Mouse (Mus musculus) T-cell, adult 2 months (primary cell): ENCODE data around the gene St8sia1.
A peak's percentile ranks its signal among the peaks of the same experiment; 100 is the strongest.

Source experiments
- DNase-seq: peaks from one replicate; pipeline ENCODE4 v3.0.0; 2022; ENCODE audit warnings: low spot score

Gene St8sia1

GRCm38 (mm10) chr6:142944470-142944869 lies 19.8 kb downstream of the St8sia1 start:
- DNase-seq, result no peak

GRCm38 (mm10) chr6:142943419-142943818 lies 20.8 kb downstream of the St8sia1 start:
- DNase-seq, result no peak

GRCm38 (mm10) chr6:142941596-142942381 lies 22.5 kb downstream of the St8sia1 start:
- DNase-seq, result peak; percentile 70

- DNase-seq, result no peak
Observed at GRCm38 (mm10) chr6:142941078-142941477, 23.2 kb downstream of the St8sia1 start.

GRCm38 (mm10) chr6:142938549-142939345 lies 25.5 kb downstream of the St8sia1 start:
- DNase-seq, result no peak

GRCm38 (mm10) chr6:142938074-142938473 lies 26.2 kb downstream of the St8sia1 start:
- DNase-seq, result no peak

GRCm38 (mm10) chr6:142932582-142932981 lies 31.7 kb downstream of the St8sia1 start:
- DNase-seq, result peak; percentile 58

GRCm38 (mm10) chr6:142932144-142932543 lies 32.1 kb downstream of the St8sia1 start:
- DNase-seq, result peak; percentile 38

- DNase-seq, result no peak
Observed at GRCm38 (mm10) chr6:142928551-142929309, 35.5 kb downstream of the St8sia1 start.

GRCm38 (mm10) chr6:142926901-142927605 lies 37.2 kb downstream of the St8sia1 start:
- DNase-seq, result no peak

- no peak for DNase-seq
Observed at GRCm38 (mm10) chr6:142925921-142926320, 38.3 kb downstream of the St8sia1 start.

- peak; percentile 41 for DNase-seq
Observed at GRCm38 (mm10) chr6:142925374-142925773, 38.9 kb downstream of the St8sia1 start.

GRCm38 (mm10) chr6:142920901-142921300 lies 43.4 kb downstream of the St8sia1 start:
- DNase-seq, result no peak

- no peak for DNase-seq
Observed at GRCm38 (mm10) chr6:142918691-142919090, 45.6 kb downstream of the St8sia1 start.

GRCm38 (mm10) chr6:142917471-142917901 lies 46.8 kb downstream of the St8sia1 start:
- peak; percentile 88 for DNase-seq

- peak; percentile 43 for DNase-seq
Observed at GRCm38 (mm10) chr6:142916271-142916941, 47.8 kb downstream of the St8sia1 start.

- DNase-seq, result peak; percentile 79
Observed at GRCm38 (mm10) chr6:142915464-142915863, 48.8 kb downstream of the St8sia1 start.

GRCm38 (mm10) chr6:142914676-142915075 lies 49.6 kb downstream of the St8sia1 start:
- no peak for DNase-seq

GRCm38 (mm10) chr6:142911263-142911662 lies 53.0 kb downstream of the St8sia1 start:
- no peak for DNase-seq

- no peak for DNase-seq
Observed at GRCm38 (mm10) chr6:142910721-142911120, 53.5 kb downstream of the St8sia1 start.

- no peak for DNase-seq
Observed at GRCm38 (mm10) chr6:142909771-142910105, 54.5 kb downstream of the St8sia1 start.
